Mouse (Mus musculus) lung, adult 2 months (tissue): ENCODE measurements around the gene Coa7.

ENCODE experiments used
- CTCF ChIP-seq: fragments of 200-500 bp; IDR thresholded peaks from 2 replicates; pipeline ENCODE4 v1.5.1; 2011; ENCODE audit warnings: mild to moderate bottlenecking, low read length, control low read depth; ENCODE audit not compliant: insufficient read depth
- POLR2A ChIP-seq: fragments of 200-500 bp; IDR thresholded peaks from 2 replicates; pipeline ENCODE4 v1.6.1; 2011; ENCODE audit warnings: low read depth, mild to moderate bottlenecking, control low read depth, low read length, borderline replicate concordance; ENCODE audit errors: extremely low read depth

GRCm38 (mm10) chr4:108327730-108328484, at the start of gene Coa7:
- peak; percentile 69; the same call in 1 of the 2 replicates for TF ChIP-seq POLR2A
- TF ChIP-seq CTCF, result no peak
